Mouse (Mus musculus) hindlimb bud, embryonic 11.5 days (tissue): ENCODE results near the gene Slc10a1.

Source experiments
- DNase-seq: peaks from one replicate; pipeline ENCODE4 v3.0.0-alpha.2; 2012; ENCODE audit warnings: low read depth, low spot score; ENCODE audit errors: extremely low spot score

The Slc10a1 gene

DNA sequence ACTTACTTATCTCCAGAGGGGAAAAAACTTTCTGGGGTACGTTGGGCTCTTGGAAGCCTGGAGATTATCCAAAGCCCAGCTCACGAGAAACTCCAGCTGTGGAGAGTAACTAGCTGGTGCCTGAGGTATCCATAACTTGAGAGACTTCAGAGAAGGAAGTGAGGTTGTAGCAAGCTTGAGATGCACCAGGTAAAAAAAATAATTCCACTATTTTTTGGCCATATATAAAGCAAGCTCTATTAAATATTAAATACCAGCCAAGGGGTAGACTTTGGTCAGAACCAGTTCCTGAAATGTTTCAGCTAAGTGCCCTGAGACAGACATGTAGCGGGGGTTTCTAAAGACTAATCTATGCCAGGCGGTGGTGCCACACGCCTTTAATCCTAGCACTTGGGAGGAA is at the start of gene Slc10a1:
Gene Slc10a1 (minus strand): TSS at position 101 of the 400 bp plus-strand sequence.
- DNase-seq = no peak

DNA sequence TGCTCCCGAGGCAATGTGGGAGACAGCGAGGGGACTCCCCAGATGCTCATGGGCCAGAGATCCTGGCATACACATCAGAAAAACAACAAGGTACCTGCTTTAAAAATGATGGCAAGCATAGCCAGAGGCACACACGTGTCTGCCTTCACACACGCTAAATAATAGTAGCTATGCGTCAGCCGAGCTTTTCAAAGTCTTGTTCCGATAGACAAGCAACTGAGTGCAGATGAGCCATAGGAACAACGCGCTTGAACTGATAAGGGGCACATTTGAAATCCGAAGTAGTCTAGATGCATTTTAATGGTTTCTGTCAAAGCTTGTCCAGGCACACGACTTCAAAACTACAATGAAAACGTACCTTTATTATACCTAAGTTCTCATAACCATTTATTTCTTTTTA is 49.1 kb upstream of the Slc10a1 start:
- no peak for DNase-seq

DNA sequence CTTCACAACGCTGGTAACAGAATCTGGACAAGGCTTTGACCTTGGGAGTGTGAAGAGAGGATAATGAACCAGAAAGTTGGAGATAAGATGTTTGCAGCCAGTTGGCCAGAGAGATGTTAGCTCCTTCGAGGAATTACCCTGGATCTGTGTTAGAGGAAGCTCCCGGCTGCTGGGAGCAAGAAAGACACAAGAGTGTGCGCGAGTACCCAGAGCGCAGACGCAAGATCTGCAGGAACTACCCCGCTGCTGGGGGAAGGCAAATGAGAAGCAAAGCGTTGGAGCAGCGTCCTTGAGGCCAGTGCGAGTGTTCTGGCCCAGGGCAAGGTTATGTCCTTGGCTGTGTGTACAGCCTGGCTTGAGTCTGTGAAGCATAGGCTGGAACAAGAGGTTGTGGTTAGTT is 45.0 kb upstream of the Slc10a1 start:
- DNase-seq = no peak

DNA sequence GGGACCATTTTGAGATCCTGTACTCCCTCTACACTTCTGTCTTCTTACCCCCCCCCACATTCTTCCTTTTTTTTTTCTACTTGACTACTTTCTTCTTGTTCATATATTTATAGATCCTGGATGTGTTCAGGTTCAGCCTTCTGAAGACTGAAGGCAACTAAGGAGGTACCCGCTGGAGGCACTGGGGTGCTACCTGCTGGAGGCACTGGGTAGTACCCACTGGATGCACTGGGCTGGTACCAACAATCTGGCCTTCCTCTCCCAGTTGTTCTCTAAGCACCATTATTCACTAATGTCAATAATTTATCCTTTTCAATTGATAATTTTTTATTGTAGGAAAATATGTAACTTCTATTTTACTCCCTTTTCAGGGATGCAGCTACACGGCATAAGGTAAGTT is 43.5 kb upstream of the Slc10a1 start:
- no peak for DNase-seq

DNA sequence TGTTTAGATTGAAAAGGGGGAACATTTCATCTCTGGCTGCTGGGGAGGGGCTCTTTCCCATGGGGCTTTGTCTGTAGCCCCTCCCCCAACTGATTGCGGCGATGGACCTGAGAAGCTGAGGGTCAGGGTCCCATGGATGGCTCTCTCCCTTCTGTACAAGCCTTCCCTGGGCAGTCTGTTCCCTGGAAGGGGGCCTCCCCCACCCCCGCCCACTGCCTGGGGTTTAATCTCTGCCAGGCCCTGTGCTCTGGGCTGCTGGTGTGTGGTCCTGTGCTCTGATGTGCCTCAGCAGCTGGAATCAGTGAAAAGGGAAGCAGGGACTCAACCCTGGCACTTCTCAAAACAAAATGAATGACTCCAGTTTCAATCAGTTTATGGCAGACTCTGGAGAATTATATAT is 41.3 kb upstream of the Slc10a1 start:
- DNase-seq = no peak

DNA sequence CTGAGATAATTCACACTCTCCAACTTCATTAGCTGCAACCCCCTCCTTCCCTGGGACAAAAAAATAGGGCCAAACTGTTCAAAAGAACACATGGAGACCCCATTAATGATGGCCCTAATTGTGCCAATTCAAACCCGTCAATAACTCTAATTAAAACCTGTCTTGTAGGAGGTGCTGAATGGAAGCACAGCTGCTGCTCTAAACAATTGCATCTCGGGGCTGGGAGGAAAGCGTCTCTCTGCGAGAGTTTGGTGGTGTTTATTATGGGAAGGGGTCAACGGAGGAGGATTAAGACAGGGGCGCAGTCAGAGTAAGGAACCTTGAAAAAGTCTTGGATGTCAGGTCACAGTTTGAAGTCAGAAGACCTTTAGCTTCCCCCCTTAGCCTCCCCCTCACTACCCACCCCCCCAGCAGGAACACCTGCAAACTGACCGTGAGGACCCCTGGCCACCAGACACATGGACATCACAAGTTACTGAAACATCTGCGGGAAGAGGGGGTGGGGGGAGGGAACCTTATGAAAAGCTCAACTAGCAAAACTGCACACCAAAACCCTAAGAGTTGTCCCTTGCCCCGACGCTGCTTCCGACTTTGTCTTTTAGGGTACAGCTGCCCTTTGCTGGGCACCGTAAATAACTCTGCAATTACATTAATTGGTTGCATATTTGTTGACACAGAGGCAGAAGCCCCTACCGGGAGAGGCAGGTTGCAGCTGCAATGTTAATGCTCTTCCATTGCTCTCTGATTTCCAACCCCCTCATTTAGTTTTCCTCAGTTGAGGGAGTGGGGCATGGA is 34.5 kb upstream of the Slc10a1 start:
- DNase-seq = peak; percentile 62

DNA sequence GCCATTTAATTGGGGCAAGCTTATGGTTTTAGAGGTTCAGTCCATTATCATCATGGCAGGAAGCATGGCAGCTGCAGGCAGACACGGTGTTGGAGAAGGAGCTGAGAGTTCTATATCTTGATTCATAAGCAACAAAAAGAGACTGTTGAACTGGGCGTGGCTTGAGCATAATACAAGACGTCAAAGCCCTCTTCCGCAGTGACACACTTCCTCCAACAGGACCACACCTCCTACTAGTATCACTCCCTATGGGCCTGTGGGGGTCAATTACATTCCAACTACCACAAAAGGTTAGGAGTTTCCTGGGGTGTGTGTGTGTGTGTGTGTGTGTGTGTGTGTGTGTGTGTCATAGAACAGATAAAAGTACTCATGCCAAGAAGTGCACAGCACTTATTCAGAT is 32.4 kb upstream of the Slc10a1 start:
- DNase-seq = no peak

DNA sequence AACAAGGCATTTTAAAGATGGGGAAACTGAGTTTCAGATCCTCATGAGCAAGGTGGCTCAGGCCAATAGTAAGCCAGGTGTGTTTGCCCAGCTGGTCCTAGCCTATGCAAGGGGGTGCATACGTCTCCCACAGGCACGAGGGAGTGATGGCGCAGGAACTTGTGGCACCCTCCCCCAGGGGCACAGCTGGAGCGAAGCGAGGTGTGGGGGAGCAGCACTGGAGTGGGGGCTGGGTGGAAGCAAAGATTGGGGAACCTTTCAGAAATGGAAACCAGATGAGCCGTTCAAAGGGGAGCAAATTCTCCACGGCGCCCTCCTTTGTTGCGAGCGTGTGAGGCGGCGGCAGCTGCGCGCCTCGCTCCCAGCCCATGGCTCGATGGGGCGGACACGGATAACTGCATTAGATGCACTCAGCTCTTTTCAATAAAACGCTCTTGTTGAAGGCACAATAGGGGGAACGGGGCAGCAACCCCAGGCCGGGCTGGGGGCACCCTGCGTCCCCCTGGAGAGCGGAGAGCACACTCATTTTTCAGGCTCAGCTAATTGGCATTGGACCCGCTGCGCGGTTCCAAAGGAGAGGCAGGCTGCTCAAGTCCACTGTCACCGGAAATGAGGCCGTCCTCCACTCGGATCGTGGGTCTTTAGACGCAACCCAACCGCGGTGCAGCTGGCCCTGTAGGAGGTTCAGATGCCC is 30.2 kb upstream of the Slc10a1 start:
- no peak for DNase-seq

DNA sequence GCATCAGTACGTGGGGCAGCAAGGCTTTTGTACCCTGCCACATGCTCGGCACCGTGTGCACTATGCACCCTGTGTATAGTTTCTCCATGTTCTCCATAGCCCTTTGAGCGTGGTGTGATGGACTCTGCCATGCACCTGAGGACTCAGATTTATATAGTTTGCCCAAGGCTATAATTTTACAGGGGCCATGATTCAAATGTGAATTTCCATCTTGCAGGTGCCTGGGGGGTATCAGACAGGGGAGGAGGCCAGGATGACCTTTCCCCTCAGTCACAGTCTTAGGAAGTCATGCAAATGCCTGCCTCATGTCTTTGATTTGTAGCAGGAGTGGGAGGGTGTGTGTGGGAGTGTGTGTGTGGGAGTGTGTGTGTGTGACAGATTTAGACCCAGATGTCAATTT is 29.1 kb upstream of the Slc10a1 start:
- DNase-seq = no peak

DNA sequence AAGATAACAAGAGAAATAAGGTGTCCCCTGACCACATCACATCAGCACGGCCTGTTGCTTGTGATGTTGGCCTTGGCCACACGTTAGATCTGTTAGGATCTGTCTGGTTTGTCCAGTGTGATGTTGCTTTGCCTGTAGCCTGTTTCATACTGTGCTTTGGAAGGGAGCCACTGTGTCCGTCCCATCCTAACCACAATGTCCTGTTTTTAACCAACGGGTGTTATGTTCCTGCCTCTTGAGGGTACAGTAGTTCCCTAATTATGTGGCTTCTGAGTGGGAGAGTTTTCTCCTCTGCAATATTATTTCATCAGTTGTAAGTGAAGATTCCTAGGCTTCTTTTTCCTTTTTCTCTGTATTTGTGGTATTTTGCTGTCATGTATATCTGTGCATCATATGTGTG is 26.8 kb upstream of the Slc10a1 start:
- DNase-seq = no peak

DNA sequence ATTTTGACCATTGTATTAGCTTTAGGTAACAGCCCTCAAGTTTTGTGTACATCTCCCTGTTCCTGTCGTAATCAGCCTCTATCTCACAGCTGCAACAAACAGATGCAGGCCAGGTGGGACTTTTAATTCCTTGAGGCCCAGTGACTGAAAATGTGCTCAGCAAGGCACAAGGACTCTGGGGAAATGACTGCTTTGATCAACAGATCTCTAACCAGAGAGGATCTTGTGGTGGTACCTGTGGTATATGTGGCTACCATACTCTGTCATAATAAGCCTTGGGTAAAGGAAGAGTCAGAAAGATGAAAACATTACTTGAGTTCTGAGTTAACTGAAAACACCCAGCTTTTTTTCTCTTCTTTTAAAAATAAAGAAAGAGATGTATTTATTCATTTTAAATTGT is 25.3 kb upstream of the Slc10a1 start:
- DNase-seq = no peak

DNA sequence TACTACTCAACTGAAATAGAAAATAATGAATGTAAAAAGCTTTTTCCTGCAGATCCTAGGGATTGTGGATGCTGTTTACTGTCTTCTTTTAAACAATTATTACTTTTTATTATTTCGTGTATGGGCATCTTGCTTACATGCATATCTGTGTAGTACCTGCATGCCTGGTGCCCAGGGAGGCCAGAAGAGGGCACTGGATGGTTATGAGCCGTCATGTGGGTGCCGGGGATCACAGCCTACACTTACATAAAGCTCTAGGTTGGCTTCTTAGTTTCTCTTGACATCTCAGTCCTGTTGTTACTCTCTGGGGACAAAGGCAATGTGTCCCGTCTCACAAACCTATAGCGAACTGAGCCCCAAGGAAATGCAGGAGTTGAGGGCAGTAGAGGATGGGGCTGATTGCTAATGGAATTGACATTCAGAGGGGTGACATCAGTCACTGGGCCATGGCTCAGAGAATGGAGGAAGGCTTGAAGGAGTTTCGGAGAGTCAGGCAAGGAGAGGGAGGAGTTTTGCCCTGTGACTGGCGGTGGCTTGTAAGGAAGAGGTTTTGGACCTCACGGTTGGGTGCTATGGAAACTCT is 24.1 kb upstream of the Slc10a1 start:
- DNase-seq = no peak

DNA sequence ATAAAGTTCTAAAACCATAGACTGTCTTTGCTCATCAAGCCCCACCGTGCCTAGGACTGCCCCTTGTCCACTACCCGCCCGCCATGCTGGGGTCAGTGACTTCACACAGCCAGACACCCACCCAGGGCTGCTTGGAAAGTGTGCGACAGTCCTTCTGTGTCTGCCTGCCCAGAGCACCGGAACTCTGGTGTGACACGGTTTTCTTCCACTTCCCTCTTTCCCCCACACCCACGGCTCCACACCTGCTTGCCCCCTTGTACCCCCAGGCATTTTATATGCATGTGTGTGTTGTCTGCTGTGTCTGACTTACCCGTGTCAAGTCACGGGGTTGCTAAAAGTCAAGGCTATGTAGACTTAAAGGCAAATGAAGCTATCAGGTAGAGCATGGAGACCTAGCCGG is 23.3 kb upstream of the Slc10a1 start:
- DNase-seq = no peak

DNA sequence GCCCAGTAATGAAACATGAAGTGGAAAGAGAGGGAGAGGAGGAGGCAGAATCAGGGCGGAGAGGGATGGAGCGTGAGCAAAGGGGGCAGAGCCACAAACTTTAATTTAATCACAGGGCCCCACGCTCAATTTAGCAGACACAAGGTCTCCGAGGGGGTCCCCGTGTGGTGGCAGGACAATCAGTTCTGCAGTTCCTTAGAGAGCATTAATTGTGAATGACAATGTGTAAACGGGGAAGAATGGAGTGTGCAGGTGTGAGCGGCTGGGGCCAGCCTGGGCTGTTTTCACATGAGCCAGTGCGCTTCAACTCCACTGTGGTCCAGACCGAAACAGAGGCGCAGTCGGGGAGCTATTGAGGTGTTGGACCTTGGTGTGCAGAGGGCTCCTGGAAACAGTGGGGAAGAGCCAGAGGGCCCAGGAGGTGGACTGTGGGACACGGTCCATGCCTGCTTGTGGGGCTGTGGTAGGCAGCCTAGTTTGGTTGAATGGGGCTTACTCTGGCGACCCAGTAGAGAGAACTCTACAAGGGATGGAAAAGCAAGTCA is 22.5 kb upstream of the Slc10a1 start:
- no peak for DNase-seq

DNA sequence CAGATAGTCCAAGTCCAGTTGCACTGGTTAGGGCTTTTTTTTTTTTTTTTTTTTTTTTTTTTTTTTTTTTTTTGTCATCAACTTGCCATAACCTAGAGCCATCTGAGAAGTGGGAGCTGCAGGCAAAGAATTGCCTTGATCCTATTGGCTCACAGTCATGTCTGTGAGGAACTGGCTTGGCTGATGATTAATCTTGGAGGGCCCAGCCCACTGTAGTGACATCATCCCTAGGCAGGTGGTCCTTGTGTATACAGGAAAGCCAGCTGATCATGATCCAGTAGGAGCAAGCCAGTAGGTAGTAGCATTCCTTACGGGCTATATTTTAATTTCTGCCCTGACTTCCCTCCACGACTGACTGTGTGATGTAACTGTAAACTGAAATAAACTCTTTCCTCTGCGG is 19.8 kb upstream of the Slc10a1 start:
- no peak for DNase-seq

DNA sequence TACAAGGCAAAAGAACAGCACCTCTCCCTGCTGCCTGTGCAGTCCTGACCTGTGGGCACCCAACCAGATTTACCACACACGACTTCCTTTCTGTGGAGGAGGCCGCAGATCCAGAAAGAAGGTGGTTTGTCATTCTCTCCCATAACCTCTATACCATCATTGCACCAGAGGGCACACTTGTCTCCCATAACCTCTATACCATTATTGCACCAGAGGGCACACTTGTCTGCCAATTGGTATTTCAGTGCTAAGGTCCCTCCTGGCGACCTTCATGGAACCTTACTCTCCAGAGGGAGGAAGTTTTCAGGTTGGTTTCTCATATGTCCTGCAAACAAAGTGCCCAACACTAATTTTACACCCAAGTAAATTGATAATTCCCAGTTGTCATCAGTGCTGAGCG is 18.1 kb upstream of the Slc10a1 start:
- no peak for DNase-seq

DNA sequence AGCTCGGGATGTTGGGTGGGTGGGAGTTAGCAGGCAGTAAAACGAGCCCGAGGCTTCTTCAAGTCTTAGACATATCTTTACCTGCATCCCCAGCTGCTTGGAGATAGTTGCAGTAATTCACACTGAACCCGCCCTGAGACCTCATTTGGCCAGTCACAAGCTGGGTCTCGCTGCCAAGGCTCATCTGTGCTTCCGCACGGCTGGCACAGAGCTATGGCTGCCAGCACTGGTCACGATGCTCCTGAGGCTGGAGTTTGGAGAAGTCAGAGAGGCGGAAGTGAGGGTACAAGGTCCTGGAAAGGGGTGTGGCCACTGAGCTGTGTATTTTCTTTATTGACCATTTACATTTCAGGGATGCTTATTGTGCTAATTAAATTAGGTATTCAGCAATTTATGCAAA is 15.2 kb upstream of the Slc10a1 start:
- DNase-seq = no peak

DNA sequence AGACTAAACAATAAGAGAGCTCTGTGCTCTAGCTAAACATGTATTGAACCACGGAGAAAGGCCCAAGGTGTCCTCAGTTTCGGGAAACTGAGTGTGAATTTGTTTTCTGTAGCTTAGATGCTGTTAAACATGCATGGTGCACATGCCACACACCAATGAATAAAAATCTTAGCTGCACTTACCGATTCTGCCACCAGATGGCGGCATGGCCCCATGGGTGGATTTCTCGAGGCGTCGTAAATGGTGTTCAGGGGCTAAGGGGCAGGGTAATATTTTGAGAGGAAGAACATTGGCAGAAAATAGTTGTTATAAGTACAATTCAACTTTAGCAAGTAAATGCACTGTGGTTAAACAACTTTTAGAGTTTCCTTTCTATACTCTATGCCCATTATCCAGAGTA is 13.8 kb upstream of the Slc10a1 start:
- DNase-seq = peak; percentile 73

DNA sequence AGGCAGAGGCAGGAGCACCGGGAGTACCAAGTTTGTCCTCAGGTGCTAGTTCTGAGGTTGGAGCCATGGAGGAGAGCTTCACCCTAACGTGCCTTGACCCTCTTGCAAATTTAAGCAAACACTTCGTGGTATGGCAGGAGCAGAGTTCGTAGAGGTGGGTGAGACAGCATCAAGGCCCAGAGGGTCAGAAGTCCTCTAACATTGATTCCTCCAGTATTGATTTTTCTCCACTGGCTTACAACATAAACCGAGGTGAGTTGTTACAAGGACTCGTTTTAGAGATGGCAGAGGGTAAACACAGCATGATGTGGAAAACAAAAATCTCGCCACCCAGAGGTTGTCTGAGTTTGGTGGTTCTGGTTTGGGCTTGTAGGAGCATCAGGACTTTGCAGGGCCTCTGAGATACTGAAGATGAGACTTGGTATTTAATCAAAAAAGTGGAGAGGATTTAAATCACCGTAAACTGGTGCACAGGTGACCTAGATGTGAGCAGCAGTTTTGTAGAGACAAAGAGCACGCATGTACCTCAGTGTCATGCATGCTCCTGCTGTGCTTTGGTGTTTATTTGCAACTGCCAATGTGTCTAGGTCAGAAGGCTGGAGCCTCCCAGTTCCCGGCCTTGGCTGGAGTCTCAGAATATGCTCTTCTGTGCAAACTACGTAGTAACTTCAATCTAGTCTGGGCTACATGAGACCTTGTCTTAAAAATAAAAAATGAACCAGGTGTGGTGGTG is 7.6 kb upstream of the Slc10a1 start:
- DNase-seq = no peak

DNA sequence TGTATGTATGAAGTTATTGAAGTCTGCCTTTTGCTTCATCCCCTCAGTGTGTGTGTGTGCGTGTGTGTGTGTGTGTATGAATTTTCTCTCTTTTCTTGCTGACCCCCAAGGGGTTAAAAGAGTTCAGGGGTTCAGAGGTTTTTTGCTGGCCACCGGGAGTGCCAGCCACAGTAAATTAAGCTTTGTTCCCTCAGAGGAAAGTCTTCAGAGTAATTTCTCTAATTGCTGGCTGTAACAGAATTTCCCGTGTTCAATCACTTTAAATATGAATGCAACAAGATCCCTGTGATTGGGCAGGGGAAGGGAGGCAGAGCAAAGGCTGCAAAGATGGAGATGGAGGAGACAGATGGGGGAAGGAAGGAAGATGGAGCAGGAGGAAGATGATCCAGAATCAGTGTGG is 3.3 kb upstream of the Slc10a1 start:
- DNase-seq = no peak

DNA sequence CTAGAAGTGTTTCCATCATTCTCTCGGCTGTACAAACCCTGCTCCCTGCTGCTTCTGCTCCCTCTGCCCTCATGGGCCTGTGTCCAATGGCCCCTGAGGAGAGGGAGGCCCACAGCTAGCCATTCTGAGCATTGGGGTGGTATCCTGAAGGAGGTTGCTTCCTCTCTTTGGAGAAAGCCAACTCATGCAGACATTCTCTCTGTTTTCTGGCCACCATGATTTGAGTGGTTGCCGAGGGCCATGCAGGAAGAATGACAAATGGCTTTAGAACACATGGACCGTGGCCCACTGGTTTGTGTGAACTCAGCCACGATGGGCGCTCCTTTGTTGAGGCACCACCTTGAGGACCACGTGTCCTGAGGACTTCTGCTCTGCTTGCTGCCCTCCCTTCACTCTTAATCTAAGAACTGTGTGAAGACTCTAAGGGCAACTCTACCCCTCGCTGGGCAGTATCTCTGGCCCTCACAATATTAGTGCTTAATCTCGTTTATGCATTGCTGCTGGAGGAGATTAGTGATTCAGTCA is 1.7 kb upstream of the Slc10a1 start:
- DNase-seq = no peak
